Mouse (Mus musculus): ENCODE results near the gene Zfp358. TPM values are rescaled to one million over a fixed set of nuclear protein-coding genes. Genes with fewer than 3 reads are reported as not detected.

Gene Zfp358
- polyA plus RNA-seq, 1 experiment from 2014 or later = 57.8 TPM

DNA sequence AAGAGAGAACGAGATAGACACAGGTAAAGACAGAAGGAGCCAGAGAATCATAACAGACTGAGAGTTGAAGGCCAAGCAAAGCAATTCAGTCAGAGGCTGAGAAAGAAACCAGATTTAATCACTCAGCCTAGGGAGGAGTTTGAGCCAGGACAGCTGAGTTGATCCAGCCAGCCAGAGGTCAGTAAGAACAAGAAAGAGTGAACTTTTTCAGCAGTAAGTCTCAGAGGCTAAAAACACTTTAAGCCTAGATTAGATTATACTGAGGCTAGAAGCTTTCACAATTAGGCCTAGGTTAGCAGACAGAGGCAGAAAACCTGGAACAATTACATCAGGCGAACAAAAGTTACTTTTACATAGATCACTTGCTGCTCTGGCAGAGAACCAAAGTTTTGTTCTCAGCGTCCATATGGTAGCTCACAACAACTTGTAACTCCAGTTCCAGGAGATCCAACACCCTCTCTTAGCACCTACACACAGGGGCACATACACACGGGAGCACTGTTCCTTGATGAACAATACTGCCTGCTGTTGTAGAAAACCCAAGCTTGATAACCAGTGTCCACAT lies 12.6 kb upstream of the Zfp358 start:
- H3K4me3 ChIP-seq = no peak overlapping the region
- peaks cover 6% of the 10 kb centered on the region; the same call in 1 of the 2 replicates for H3K4me1 ChIP-seq
- H3K9me3 ChIP-seq = no peaks in the 10 kb centered on the region
- peaks cover 16% of the 10 kb centered on the region for H3K27me3 ChIP-seq
- 76% methylated on average over 4 of the region's 4 CpGs for WGBS
- no peak overlapping the region for H3K27ac ChIP-seq
- no peak for ATAC-seq (ENCODE audit: low FRiP score, low read depth)
- no peak overlapping the region for H3K4me2 ChIP-seq (replicated peaks)
- H3K36me3 ChIP-seq = no peaks in the 10 kb centered on the region
- H3K9ac ChIP-seq = no peak overlapping the region

DNA sequence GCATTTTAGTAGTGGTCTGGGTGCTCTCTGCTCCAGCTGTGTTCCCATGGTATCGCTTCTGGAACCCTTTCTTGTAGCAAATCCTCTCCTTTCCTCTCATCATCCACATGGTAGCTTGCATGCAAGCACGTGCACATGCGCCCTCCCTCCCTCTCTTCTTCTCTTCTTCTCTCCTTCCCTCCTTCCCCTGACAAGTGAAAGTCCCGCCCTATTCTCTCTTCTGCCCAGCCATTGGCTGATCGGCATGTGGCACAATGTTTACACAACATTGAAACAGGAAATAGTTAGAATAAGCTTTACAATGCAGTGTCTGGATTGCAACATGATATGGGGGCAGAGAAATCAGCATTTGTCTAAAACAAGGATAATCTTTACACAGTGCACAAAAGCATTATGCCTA lies 11.3 kb upstream of the Zfp358 start:
- Histone ChIP-seq H3K27me3 (peaks cover 4% of the 10 kb centered on the region; the same call in 1 of the 2 replicates), H3K4me2 (replicated peaks) (no peak overlapping the region), H3K9me3 (no peaks in the 10 kb centered on the region), H3K9ac (no peak overlapping the region), H3K27ac (no peak overlapping the region), H3K4me1 (no peaks in the 10 kb centered on the region), H3K36me3 (no peaks in the 10 kb centered on the region), H3K4me3 (no peak overlapping the region)
- 65% methylated on average over 5 of the region's 5 CpGs for WGBS
- ATAC-seq (ENCODE audit: low FRiP score, low read depth) = no peak

DNA sequence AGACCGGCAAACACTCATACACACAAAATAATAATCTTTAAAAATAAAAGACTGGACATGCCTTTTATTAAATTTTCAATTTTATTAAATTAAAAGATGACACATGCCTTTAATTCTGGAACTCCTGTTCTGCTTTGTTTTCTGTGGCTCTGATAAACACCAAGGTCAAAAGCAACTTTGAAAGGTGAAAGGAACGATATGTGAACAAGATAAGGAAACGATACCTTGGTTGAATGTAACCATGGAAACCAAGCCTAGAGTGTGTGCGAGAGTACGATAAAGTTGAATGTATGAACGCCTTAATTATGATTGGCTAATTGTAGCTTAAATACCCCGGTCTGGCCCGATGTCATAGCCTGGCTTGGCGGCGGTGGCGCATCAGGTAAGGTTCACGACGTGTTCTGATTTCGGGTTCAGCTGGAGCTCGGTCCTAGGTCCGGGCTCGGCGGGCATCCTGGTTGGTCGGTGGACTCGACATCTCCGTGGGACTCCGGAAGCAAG lies 10.6 kb upstream of the Zfp358 start:
- Histone ChIP-seq H3K4me3 (no peak overlapping the region), H3K36me3 (no peaks in the 10 kb centered on the region), H3K4me1 (no peaks in the 10 kb centered on the region), H3K9ac (no peak overlapping the region), H3K4me2 (replicated peaks) (no peak overlapping the region), H3K27me3 (peaks cover 3% of the 10 kb centered on the region; the same call in 1 of the 2 replicates), H3K9me3 (no peaks in the 10 kb centered on the region), H3K27ac (no peak overlapping the region)
- ATAC-seq (ENCODE audit: low FRiP score, low read depth) = no peak
- 86% methylated on average over 22 of the region's 22 CpGs for WGBS

DNA sequence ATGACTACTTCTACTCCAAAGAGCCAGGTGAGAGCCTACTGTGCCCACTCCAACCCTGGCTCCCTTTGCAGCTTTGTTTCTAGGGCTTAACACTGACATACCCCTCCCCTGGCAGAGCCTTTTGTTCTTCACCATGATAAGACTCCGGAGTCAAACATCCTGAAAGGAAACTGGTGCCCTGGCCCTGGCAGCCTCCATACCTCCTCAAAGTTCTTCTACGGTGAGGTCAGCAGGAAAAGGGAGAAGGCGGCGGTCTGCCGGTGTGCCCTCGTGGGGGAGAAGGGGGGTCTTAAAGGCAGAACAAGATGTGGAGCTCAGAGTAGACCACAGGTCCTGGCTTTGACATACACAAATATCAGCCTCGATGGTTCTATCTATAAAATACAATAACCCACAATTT lies 9.4 kb upstream of the Zfp358 start:
- no peak for ATAC-seq (ENCODE audit: low FRiP score, low read depth)
- H3K4me2 ChIP-seq (replicated peaks) = no peak overlapping the region
- H3K27ac ChIP-seq = no peak overlapping the region
- WGBS = 82% methylated on average over 7 of the region's 7 CpGs
- H3K27me3 ChIP-seq = no peaks in the 10 kb centered on the region
- H3K9me3 ChIP-seq = no peaks in the 10 kb centered on the region
- no peak overlapping the region for H3K4me3 ChIP-seq
- no peak overlapping the region for H3K9ac ChIP-seq
- H3K36me3 ChIP-seq = no peaks in the 10 kb centered on the region
- no peaks in the 10 kb centered on the region for H3K4me1 ChIP-seq

DNA sequence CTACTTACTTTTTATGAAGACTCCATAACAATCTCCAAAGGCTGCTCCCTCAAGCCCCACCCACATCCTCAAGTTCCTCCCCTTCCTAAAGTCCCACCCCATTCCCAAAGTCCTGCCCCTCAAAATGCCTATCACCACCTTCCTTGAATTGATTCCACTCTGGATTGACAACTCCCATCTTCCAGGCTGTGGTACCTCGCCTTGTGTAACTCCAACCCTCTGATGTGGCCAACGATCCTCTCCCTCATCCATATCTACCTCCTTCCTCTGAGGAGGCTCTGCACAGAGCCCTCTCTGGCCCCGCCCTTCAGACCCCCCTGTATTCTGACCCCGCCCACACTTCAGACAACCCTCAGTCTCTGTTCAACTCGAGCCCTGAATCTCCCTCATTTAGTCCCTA lies 7.7 kb upstream of the Zfp358 start:
- Histone ChIP-seq H3K4me3 (no peak overlapping the region), H3K4me1 (no peaks in the 10 kb centered on the region), H3K9me3 (no peaks in the 10 kb centered on the region), H3K27ac (no peak overlapping the region), H3K4me2 (replicated peaks) (no peak overlapping the region), H3K27me3 (no peaks in the 10 kb centered on the region), H3K36me3 (no peaks in the 10 kb centered on the region), H3K9ac (no peak overlapping the region)
- ATAC-seq (ENCODE audit: low FRiP score, low read depth) = no peak
- 19% methylated on average over 5 of the region's 5 CpGs for WGBS

DNA sequence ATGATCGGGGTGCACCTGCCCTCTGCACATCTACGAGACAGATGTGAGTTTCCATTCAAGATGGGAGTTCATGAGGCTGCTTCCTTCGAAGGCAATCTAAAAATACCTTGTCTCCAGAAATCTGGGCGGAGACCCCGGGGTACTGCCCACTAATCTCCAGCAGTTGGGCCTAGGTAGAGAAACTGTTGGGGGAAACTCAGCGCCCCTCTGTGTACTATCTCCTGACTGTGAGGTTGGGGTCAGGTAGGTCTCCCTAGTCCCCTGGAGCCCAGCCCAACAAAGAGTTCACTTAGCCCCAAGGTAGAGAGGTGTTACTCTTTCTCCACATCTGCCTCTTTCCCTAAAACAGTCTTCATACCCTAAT lies 889 bp downstream of the Zfp358 start:
- 37% methylated on average over 6 of the region's 6 CpGs for WGBS
- Histone ChIP-seq H3K36me3 (peaks cover 40% of the 10 kb centered on the region), H3K27ac (peak overlapping the region; percentile 91; the same call in 1 of the 2 replicates), H3K27me3 (no peaks in the 10 kb centered on the region), H3K9ac (peak overlapping the region; percentile 99), H3K4me2 (replicated peaks) (peak overlapping the region; percentile 79), H3K4me1 (peaks cover 18% of the 10 kb centered on the region), H3K9me3 (peaks cover 24% of the 10 kb centered on the region), H3K4me3 (peak overlapping the region; percentile 87)
- ATAC-seq (ENCODE audit: low FRiP score, low read depth) = 0 out of 2 replicates have a peak, but pooled peaks have one; percentile 0

DNA sequence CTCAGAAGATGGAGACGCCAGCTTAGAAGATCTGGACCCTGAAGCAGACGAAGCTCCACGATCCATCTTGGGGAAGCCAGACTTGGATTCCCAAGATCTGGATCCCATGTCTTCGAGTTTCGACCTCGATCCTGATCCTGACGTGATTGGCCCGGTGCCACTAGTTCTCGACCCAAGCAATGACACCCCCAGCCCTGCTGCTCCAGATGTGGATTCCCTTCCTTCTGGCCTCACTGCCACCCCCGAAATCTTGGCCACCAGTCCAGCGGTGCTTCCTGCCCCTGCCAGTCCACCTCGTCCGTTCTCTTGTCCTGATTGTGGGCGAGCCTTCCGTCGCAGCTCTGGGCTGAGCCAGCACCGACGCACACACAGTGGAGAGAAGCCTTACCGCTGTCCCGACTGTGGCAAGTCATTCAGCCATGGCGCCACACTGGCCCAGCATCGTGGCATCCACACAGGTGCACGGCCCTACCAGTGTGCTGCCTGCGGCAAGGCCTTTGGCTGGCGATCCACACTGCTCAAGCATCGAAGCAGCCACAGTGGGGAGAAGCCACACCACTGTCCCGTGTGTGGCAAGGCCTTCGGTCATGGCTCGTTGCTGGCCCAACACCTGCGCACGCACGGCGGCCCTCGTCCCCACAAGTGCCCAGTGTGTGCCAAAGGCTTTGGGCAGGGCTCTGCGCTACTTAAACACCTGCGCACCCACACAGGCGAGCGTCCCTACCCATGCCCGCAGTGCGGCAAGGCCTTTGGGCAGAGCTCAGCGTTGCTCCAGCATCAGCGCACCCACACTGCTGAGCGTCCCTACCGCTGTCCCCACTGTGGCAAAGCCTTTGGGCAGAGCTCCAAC lies 2.9 kb downstream of the Zfp358 start:
- H3K4me1 ChIP-seq = peaks cover 25% of the 10 kb centered on the region
- H3K36me3 ChIP-seq = peaks cover 44% of the 10 kb centered on the region
- no peak overlapping the region for H3K9ac ChIP-seq
- H3K27ac ChIP-seq = no peak overlapping the region
- H3K4me2 ChIP-seq (replicated peaks) = no peak overlapping the region
- 96% methylated on average over 44 of the region's 44 CpGs for WGBS
- H3K4me3 ChIP-seq = no peak overlapping the region
- H3K9me3 ChIP-seq = peaks cover 24% of the 10 kb centered on the region
- ATAC-seq (ENCODE audit: low FRiP score, low read depth) = no peak
- H3K27me3 ChIP-seq = no peaks in the 10 kb centered on the region

DNA sequence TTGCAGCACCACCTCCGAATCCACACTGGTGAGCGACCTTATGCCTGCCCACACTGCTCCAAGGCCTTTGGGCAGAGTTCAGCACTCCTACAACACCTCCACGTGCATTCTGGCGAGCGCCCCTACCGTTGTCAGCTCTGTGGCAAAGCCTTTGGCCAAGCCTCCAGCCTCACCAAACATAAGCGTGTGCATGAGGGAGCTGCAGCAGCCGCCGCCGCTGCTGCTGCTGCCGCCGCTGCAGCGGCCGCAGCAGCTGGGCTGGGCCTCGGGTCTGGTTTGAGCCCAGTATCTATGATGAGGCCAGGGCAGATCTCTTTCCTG lies 3.5 kb downstream of the Zfp358 start:
- H3K4me2 ChIP-seq (replicated peaks) = no peak overlapping the region
- no peak overlapping the region for H3K27ac ChIP-seq
- H3K9ac ChIP-seq = no peak overlapping the region
- 93% methylated on average over 15 of the region's 15 CpGs for WGBS
- H3K4me1 ChIP-seq = peaks cover 31% of the 10 kb centered on the region
- no peak overlapping the region for H3K4me3 ChIP-seq
- H3K27me3 ChIP-seq = no peaks in the 10 kb centered on the region
- peaks cover 24% of the 10 kb centered on the region for H3K9me3 ChIP-seq
- peaks cover 44% of the 10 kb centered on the region for H3K36me3 ChIP-seq
- no peak for ATAC-seq (ENCODE audit: low FRiP score, low read depth)

DNA sequence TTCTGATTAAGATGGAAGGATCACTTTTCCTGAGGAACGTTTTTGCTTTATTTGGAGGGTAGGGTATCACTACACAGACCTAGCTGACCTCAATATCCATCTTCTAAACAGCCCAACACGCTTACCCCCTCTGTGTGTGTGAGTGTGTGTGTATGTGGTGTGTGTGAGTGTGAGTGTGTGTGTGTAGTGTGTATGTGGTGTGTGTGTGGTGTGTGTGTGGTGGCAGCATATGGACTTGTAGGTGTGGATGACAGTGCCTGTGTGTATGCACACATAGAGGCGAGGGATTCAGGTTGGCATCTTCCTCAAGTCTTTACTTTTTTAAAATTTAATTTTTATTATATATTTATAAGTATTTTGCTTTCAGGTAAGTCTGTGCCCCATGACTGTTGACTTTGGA lies 5.6 kb downstream of the Zfp358 start:
- no peak overlapping the region for H3K4me3 ChIP-seq
- no peak overlapping the region for H3K4me2 ChIP-seq (replicated peaks)
- peaks cover 40% of the 10 kb centered on the region for H3K4me1 ChIP-seq
- no peak overlapping the region for H3K27ac ChIP-seq
- peaks cover 24% of the 10 kb centered on the region for H3K9me3 ChIP-seq
- H3K27me3 ChIP-seq = no peaks in the 10 kb centered on the region
- H3K9ac ChIP-seq = no peak overlapping the region
- ATAC-seq (ENCODE audit: low FRiP score, low read depth) = no peak
- peaks cover 44% of the 10 kb centered on the region for H3K36me3 ChIP-seq
- 79% methylated on average over 3 of the region's 3 CpGs for WGBS

DNA sequence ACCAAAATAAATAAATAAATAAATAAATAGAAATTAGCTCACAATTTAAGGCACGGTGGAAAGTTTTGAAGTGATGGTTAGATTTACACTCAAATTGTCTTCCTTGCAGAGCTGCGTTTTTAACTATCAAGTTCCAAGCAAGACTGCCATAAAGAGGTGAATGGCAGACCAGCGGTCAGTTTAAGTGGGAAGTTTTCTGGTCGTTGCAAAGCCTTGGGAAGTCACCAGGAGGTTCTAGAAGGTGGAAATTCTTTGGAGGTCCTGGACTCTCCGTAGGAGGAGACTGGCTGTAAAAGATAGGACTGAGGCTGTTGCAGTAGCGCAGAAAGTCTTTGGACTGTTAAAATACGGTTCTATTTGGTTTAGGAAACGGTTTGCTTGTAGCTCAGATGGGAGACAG lies 6.8 kb downstream of the Zfp358 start:
- Histone ChIP-seq H3K27me3 (no peaks in the 10 kb centered on the region), H3K9ac (peak overlapping the region; percentile 84), H3K9me3 (peaks cover 19% of the 10 kb centered on the region), H3K27ac (peak overlapping the region; percentile 92), H3K36me3 (peaks cover 41% of the 10 kb centered on the region), H3K4me2 (replicated peaks) (peak overlapping the region; percentile 77), H3K4me3 (peak overlapping the region; percentile 75), H3K4me1 (peaks cover 32% of the 10 kb centered on the region)
- ATAC-seq (ENCODE audit: low FRiP score, low read depth) = no peak; the same call in 1 of the 2 replicates
- 3% methylated on average over 8 of the region's 8 CpGs for WGBS

DNA sequence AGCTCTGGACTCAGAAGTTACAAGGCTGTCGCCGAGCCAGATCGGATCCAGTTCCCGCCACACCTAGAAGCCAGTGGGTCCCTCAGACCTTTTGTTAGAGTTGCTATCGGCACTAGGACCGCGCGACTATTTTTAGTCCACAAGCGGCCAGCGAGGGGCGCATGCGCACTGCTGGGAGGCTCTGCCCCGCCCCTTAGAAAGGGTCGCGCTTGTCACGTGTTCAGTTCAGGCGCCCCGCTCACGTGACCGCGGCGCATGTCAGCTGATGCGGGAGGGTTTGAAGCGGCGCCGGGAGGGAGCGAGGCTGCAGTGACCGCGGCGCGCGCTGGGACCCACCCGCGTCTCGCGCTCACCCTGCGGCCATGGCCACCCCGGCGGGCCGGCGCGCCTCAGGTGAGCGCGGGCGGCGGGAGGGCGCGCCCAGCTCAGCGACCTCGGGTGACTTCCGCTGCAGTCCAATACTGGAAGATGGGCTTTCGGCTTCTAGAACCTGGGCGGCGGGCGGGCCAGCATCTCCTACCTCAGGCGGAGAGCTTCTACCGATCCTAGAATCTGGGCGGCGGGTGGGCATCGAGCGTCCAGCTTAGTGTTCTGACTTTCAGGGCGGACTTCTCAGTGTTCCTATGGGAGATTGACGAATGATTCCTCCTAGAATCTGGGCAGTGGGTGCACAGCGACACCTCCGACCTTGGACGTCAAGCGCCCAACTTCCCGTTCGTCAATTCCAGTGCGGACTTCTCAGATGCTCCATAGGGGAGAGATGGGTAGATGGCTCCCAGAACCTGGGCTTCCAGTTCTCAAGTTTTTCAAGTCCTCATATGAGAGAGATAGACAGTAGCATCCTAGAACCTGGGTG lies 7.5 kb downstream of the Zfp358 start, which contains the start of gene Mcoln1:
Gene Mcoln1 (plus strand): TSS at position 223 of the 856 bp plus-strand sequence.
- Histone ChIP-seq H3K36me3 (peaks cover 35% of the 10 kb centered on the region), H3K27me3 (no peaks in the 10 kb centered on the region), H3K27ac (peak within 1 kb of the TSS; percentile 92), H3K9ac (peak within 1 kb of the TSS; percentile 84), H3K4me2 (replicated peaks) (peak within 1 kb of the TSS; percentile 77), H3K4me1 (peaks cover 32% of the 10 kb centered on the region), H3K9me3 (peaks cover 13% of the 10 kb centered on the region), H3K4me3 (peak within 1 kb of the TSS; percentile 75)
- under 1% methylated on average over 68 of the region's 70 CpGs for WGBS
- ATAC-seq (ENCODE audit: low FRiP score, low read depth) = peak; percentile 92

DNA sequence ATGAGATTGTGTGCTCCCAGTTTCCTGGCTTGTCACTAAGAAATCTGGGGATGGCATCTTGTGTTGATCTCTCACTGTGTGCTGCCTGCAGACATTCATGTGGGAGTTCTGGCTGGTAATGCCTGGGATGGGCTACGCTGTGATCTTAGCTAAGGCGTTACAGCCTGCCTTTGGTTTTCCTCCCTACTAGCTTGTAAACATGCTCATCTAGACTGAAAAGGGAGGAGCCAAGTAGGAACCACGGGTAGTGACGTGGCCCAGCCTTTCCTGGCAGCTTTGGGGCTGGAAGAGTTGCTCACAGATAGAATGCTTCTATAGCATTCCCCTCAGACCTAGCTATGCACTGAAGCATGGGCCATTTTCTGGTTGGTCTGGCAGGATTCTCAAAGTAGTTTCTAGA lies 9.3 kb downstream of the Zfp358 start:
- Histone ChIP-seq H3K9ac (peak overlapping the region; percentile 35; the same call in 1 of the 2 replicates), H3K4me2 (replicated peaks) (no peak overlapping the region), H3K27ac (no peak overlapping the region), H3K36me3 (peaks cover 35% of the 10 kb centered on the region), H3K27me3 (no peaks in the 10 kb centered on the region), H3K4me3 (no peak overlapping the region), H3K4me1 (peaks cover 27% of the 10 kb centered on the region), H3K9me3 (no peaks in the 10 kb centered on the region)
- 49% methylated on average over 4 of the region's 4 CpGs for WGBS
- no peak for ATAC-seq (ENCODE audit: low FRiP score, low read depth)

All from limb, embryonic 13.5 days (tissue).